Mouse (Mus musculus): Measurements from ENCODE around the gene Arhgdib. TPM values are rescaled to one million over a fixed set of nuclear protein-coding genes. Genes with fewer than 3 reads are reported as not detected.

Arhgdib gene
- total RNA-seq, 2 experiments from 2014 or later = 4.9 to 10.2 TPM

DNA sequence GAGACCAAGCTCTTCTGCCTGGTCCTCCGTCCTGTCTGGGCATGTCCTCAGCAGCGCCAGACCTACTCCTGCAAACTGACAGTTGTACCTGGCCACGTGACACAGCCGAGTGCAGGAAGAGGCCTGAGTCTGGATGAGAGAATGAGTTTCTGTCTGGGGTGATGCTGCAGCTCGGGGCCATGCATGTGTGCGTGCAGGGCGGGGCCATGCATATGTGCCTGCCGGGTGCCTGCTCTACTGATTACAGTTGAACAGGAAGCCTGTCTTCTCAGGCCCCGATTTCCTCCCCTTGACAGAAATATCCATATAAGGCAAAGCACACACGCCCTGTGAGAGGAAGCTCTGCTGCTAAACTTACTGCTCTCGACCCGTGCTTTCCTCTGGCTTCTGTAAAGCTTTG lies 11.0 kb downstream of the Arhgdib start:
- no peak for TF ChIP-seq CTCF (IDR thresholded peaks at IDR 0.05)
- intact Hi-C loops (cut with DNase I) = no loop called here
- Histone ChIP-seq H3K27ac (peak overlapping the region; percentile 21), H3K4me3 (peak overlapping the region; percentile 59)
- DNase-seq = no peak

DNA sequence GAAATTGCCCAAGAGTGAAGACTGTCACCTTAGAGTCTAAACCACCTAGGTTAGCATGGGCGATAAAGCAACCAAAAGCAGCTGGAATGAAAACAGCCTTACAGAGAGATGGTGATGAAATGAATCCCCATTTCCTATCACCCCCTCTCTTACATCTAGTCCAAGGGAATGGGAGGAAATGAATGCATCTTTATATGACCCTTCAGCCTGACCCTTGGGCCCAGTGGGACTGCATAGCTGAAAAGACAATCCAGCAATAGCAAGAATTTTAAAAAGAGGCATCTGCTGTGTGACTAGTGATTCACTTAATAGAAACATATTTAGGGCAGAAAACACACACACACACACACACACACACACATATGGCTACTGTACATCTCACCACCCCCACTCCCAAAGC lies 14.1 kb downstream of the Arhgdib start:
- no peak for DNase-seq

GRCm38 (mm10) chr6:136925049-136925448 lies 16.6 kb downstream of the Arhgdib start:
- no peak for DNase-seq
- H3K4me3 ChIP-seq = no peak overlapping the region
- intact Hi-C loops (cut with DNase I) = no loop called here
- no peak overlapping the region for H3K27ac ChIP-seq
- TF ChIP-seq CTCF (IDR thresholded peaks at IDR 0.05) = no peak

More for the DNA sequence above, 14.1 kb downstream of the Arhgdib start:
- intact Hi-C loops (cut with DNase I) = no loop called here
- TF ChIP-seq CTCF (IDR thresholded peaks at IDR 0.05) = no peak
- Histone ChIP-seq H3K4me3 (no peak overlapping the region), H3K27ac (peak overlapping the region; percentile 20; the same call in 1 of the 2 replicates)

DNA sequence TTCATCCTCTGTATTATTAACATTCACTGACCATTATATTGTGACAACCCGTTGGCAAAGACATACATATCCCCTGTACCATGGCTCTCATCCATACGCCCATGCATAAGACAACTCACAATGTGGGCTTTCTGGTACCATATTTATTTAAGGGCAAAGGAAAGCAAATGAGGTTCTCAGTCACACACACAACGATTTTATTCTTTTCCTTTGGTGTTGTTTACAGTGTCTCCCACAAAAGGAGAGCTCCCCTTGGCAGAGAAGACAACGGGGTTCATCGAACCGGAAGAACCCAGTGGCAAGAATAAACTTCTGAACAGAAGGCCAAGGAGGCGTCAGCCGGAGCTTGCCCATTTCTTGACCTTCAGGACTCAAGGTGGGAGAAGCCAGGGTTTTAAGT lies 18.2 kb downstream of the Arhgdib start, which contains the start of gene Pde6h:
Pde6h (plus strand) TSS at position 301 of the 400 bp plus-strand sequence.
- no peak for DNase-seq
- TF ChIP-seq CTCF (IDR thresholded peaks at IDR 0.05) = no peak
- intact Hi-C loops (cut with DNase I) = no loop called here
- Histone ChIP-seq H3K4me3 (no peak within 1 kb of the TSS), H3K27ac (no peak within 1 kb of the TSS)

DNA sequence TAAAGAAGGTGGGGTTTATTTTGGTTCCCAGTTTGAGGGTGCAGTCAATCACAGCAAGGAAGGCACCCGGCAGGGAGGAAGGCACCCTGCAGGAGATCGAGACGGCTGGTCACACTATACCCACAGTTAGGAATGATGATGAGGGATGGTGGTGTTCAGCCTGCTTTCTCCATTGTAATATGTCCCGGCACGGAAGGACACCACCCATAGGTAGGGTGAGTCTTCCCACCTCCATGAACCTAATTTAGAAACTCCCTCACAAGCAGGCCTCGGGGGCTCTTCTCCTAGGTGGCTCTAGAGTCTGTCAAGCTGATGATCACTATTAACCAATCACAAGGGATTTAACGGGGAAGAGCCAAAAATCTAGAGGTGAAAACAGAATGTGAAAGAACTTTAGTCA lies 18.8 kb downstream of the Arhgdib start:
- TF ChIP-seq CTCF (IDR thresholded peaks at IDR 0.05) = no peak
- Histone ChIP-seq H3K4me3 (no peak overlapping the region), H3K27ac (no peak overlapping the region)
- intact Hi-C loops (cut with DNase I) = no loop called here
- DNase-seq = no peak

DNA sequence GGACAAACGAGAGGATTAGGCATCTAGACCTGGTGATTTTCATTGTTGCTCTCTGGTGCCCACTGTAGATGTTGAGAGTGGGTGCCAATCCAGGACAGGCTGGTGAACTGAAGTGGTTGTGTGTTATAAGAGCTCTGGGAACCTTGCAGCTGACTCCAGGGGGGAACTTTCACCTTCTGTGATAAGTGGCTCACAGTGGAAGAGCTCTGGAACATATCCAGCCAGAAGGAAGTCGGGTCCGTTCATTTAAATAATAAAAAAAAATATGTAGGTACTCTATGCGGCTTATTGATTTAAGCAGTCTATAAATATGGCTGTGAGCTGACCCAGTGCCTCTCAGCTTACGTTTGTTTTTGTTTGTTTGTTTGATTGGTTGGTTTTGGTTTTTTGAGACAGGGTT lies 19.6 kb downstream of the Arhgdib start, which contains the start of gene Erp27:
Erp27 (minus strand) TSS at position 101 of the 400 bp plus-strand sequence.
- DNase-seq = no peak
- TF ChIP-seq CTCF (IDR thresholded peaks at IDR 0.05) = no peak
- intact Hi-C loops (cut with DNase I) = no loop called here
- Histone ChIP-seq H3K27ac (no peak within 1 kb of the TSS), H3K4me3 (no peak within 1 kb of the TSS)

- Histone ChIP-seq H3K4me3 (no peak overlapping the region), H3K27ac (no peak overlapping the region)
- DNase-seq = no peak
- TF ChIP-seq CTCF (IDR thresholded peaks at IDR 0.05) = no peak
- intact Hi-C loops (cut with DNase I) = no loop called here
Measured at GRCm38 (mm10) chr6:136921601-136922000, 20.1 kb downstream of the Arhgdib start.

DNA sequence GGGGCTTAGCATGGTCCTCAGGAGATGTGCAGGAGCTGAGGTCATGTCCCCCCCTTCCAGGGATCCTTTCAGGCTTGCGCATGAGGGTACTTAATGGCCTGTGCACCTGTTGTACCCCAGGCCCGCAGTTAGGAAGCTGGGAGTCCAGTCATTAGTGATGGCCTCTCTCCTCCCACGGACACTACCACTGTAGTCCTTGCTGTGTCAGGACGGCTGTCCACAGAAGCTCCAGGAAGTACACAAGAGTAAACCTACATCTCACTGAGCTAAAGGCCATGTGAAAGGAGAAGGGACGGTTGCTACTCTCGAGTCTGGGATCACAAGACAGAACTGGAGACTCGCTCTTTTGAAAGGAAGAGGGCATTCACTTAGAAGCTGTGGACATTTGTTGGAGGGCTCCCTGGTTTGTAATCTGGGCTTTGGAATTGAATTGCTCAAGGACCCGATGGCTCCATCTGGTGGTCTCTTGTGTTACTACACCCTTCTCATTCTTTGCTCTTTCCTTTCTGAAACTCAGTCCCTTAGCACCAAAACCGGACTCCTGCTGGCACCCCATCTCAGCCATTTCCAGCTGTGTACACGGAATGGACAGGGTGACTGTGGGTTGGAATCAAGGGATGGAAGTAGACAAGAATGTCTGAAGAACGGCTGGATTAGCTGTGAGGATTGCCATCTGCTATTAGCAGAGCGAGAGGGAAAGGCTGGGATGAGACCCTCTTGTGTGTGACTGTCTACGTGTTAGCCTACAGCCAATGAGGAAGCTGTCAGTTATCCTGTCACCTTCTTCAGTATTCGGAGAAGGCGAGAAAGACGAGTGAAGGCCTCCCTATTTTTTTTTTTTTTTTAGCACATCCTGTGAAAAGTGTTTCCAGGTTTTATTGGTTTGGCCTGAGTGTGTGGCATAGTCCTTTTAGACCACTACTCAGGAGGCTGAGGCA lies 21.1 kb downstream of the Arhgdib start:
- DNase-seq = peak; percentile 65
- intact Hi-C loops (cut with DNase I) = loop anchor here (1.0 kb wide), 1 partner anchor 59 kb away; no protein-coding TSS in a partner anchor
- peak; percentile 90 for TF ChIP-seq CTCF (IDR thresholded peaks at IDR 0.05)
- Histone ChIP-seq H3K27ac (peak overlapping the region; percentile 58), H3K4me3 (no peak overlapping the region)

- no peak for TF ChIP-seq CTCF (IDR thresholded peaks at IDR 0.05)
- no peak overlapping the region for H3K4me3 ChIP-seq
- H3K27ac ChIP-seq = no peak overlapping the region
- intact Hi-C loops (cut with DNase I) = no loop called here
- DNase-seq = no peak
Measured at GRCm38 (mm10) chr6:136917885-136918284, 23.8 kb downstream of the Arhgdib start.

DNA sequence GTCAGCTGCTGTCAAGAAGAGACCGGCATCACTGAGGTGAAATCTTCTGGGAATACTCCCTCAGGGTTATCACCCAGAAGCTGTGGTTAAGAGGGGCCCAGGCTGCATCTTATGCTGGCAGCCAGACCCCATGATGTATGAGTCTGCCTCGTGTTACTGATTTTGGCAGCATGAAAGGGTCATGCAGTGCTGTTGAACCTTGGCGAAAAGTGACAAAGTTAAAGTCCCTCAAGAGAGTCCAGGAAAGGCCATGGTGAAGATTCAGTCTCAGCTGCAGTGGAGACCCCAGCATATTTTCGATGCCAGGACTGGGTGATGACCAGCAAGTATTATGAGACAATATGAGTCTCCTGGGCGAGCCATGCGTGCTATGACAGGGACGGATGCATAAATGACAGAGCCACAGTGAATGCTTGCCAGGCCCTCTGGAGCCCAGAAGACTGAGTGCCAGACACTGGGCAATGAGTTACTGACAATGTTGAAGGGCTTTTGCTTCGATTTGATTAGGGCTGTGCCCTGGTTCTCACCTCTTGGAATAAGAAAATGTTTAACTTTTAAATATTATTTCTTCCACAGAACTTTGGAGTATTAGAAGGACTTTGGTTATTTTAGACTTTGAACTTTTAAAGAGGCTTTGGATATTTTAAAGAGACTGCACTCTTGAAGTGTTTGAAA lies 25.8 kb downstream of the Arhgdib start:
- no peak for TF ChIP-seq CTCF (IDR thresholded peaks at IDR 0.05)
- no peak overlapping the region for H3K4me3 ChIP-seq
- DNase-seq = no peak
- H3K27ac ChIP-seq = 0 out of 2 replicates have a peak overlapping the region, but pooled peaks have one; percentile 6
- intact Hi-C loops (cut with DNase I) = no loop called here

DNA sequence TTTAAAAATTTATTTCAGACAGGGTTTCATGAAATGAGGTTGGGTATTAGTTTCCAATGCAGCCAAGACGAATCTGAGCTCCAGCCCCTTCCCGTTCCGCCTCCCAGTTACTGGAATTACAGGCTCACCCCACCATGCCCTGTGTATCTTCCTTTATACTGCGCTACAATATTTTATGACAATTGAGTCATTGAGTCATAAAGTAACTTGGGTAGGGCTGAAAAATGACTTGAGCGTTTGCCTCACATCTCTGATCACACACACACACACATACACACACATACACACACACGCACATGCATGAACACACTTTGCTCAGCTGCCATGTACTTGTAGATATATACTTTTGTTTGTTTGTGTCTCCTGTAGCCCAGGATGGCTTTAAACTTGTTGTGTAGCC lies 27.5 kb downstream of the Arhgdib start:
- H3K27ac ChIP-seq = peak overlapping the region; percentile 69
- H3K4me3 ChIP-seq = no peak overlapping the region
- TF ChIP-seq CTCF (IDR thresholded peaks at IDR 0.05) = no peak
- intact Hi-C loops (cut with DNase I) = no loop called here
- DNase-seq = no peak

DNA sequence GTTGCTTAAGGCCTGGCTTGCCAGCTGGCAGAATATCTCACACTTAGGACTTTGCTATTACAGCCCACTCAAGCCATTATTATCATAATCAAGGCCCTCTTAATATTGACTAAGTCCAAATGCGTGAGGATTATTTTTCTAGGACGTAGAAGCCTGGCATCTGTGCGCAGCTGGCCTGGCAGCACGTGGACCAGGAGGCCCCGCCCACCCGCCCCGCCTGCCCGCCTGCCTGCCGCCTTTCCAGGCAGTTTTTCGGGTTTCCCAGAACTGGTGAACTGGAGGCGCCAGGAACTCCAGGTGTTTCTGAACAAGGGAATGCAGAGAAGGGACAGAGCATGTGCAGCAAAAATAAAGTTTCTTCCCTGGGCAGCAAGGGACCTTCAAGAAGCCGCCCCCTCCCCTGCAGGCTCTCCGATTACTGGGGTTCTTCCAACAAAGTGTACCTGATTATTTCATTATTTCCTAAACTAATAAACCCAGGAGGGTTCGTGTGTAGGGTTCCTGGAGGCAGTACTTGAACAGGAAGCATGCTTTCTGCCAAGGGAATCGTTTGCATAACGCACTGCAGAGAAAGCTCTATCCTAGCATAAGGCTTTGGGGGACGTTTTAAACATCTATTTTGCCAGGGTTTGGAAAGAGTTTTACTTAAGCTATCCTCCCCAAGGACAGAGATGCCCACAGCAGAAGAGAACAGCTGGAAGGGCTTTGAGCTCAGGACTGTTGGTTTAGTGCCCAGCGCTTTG lies 28.1 kb downstream of the Arhgdib start:
- intact Hi-C loops (cut with DNase I) = no loop called here
- peak; percentile 37 for DNase-seq

More for the DNA sequence above, 28.1 kb downstream of the Arhgdib start:
- peak overlapping the region; percentile 69 for H3K27ac ChIP-seq
- peak overlapping the region; percentile 65 for H3K4me3 ChIP-seq
- TF ChIP-seq CTCF (IDR thresholded peaks at IDR 0.05) = no peak

Data from gastrocnemius, adult 2 months (tissue).